ENCODE assay signal across 9 mouse cellular contexts in the genomic region with DNA sequence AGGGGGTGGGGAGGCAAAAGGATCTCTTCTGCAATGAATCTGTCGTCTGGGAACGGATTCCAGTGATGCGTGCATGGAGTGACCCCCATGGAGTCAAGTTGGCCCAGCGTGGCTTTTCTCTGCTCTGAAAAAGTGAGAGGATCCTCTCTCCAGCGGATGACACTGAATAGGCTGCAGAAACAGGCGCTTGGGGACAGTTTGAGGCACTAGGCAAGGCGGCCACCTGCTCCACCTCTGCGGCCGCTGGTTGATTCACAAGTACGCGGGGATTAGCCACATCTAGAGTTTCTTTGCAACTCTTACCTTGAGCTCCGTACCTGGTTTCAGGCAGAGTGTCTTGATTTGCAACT.
DNase-seq lines count a peak whose midpoint lies in the region; ATAC-seq and TF ChIP-seq lines count a peak whose summit lies in the region.
"Had no signal": no experiment of that assay in that cellular context is flagged by ENCODE, and none has a peak within 500 bp of the region (broad histone marks: within the 10 kb centered on the region; RNA-seq: fewer than 3 reads in every experiment).

No protein-coding gene starts in this region.

- WGBS in heart, embryonic 15.5 days: 6% methylated on average over 12 of the region's 12 CpGs
- 2% methylated on average over 12 of the region's 12 CpGs for WGBS in hindbrain, embryonic 11.5 days
- 3% methylated on average over 12 of the region's 12 CpGs for WGBS in midbrain, embryonic 10.5 days

- H3K4me1 ChIP-seq in heart, embryonic 15.5 days (replicated peaks): peaks cover 32% of the 10 kb centered on the region
- no peaks in the 10 kb centered on the region; the same call in 1 of the 2 replicates for H3K4me1 ChIP-seq in cortical plate, adult 2 months (ENCODE audit: control insufficient read depth, insufficient read depth, low read length)
- H3K4me1 ChIP-seq in hindbrain, embryonic 11.5 days (replicated peaks; ENCODE audit: control insufficient read depth, insufficient read depth, low read length): no peaks in the 10 kb centered on the region
- H3K4me1 ChIP-seq in midbrain, embryonic 10.5 days: peaks cover 60% of the 10 kb centered on the region

- no peaks in the 10 kb centered on the region for H3K27me3 ChIP-seq in heart, embryonic 15.5 days
- H3K27me3 ChIP-seq in hindbrain, embryonic 11.5 days (ENCODE audit: control insufficient read depth, insufficient read depth, low read length): no peaks in the 10 kb centered on the region
- H3K27me3 ChIP-seq in midbrain, embryonic 10.5 days (ENCODE audit: low read depth, poor library complexity, severe bottlenecking): peaks cover 18% of the 10 kb centered on the region

- H3K36me3 ChIP-seq in heart, embryonic 15.5 days: no peaks in the 10 kb centered on the region
- no peaks in the 10 kb centered on the region for H3K36me3 ChIP-seq in hindbrain, embryonic 11.5 days (ENCODE audit: control insufficient read depth, insufficient read depth, low read length)
- peaks cover 5% of the 10 kb centered on the region; the same call in 1 of the 2 replicates for H3K36me3 ChIP-seq in midbrain, embryonic 10.5 days
- H3K36me3 ChIP-seq: G1E had no signal

- peak overlapping the region; percentile 56 for H3K4me3 ChIP-seq in heart, embryonic 15.5 days
- H3K4me3 ChIP-seq in cortical plate, adult 2 months (ENCODE audit: insufficient read depth, low read length): peak overlapping the region; percentile 29
- peak overlapping the region; percentile 45 for H3K4me3 ChIP-seq in hindbrain, embryonic 11.5 days (ENCODE audit: low read depth, low read length)
- peak overlapping the region; percentile 65 for H3K4me3 ChIP-seq in midbrain, embryonic 10.5 days

- peak overlapping the region; percentile 65 for H3K27ac ChIP-seq in heart, embryonic 15.5 days
- H3K27ac ChIP-seq in cortical plate, adult 2 months (ENCODE audit: insufficient read depth, low read length): no peak overlapping the region
- peak overlapping the region; percentile 58 for H3K27ac ChIP-seq in hindbrain, embryonic 11.5 days (ENCODE audit: low read depth, low read length)
- H3K27ac ChIP-seq in midbrain, embryonic 10.5 days (replicated peaks): peak overlapping the region; percentile 92

- peak overlapping the region; percentile 74 for H3K4me2 ChIP-seq in heart, embryonic 15.5 days
- H3K4me2 ChIP-seq in hindbrain, embryonic 11.5 days (replicated peaks; ENCODE audit: low read depth, low read length): peak overlapping the region; percentile 55

- no peak for TF ChIP-seq POLR2A in cortical plate, adult 2 months (IDR thresholded peaks at IDR 0.05; ENCODE audit: extremely low read depth, insufficient read depth, low read length)

- H3K9ac ChIP-seq in heart, embryonic 15.5 days: peak overlapping the region; percentile 62
- peak overlapping the region; percentile 77 for H3K9ac ChIP-seq in hindbrain, embryonic 11.5 days (ENCODE audit: low read depth, low read length)

- no peak for DNase-seq in heart, adult 18-20 months
- DNase-seq in hindbrain, embryonic 11.5 days (ENCODE audit: low spot score): no peak
- no peak for DNase-seq in midbrain, embryonic 10.5 days (ENCODE audit: low spot score)
- no peak for DNase-seq in cerebellum, adult 9-11 months
- no peak for DNase-seq in kidney, adult 18-20 months

- peak; percentile 37; the same call in 1 of the 2 replicates for ATAC-seq in heart, embryonic 15.5 days (replicated peaks; ENCODE audit: insufficient number of reproducible peaks, insufficient read depth, low FRiP score, low read depth)
- peak; percentile 67 for ATAC-seq in hindbrain, embryonic 11.5 days (ENCODE audit: low FRiP score)
- no peak; the same call in 1 of the 2 replicates for ATAC-seq in granulocyte monocyte progenitor cell, adult 5-6 weeks (replicated peaks; ENCODE audit: poor library complexity, severe bottlenecking)

- no peak for TF ChIP-seq CTCF in cortical plate, adult 2 months (IDR thresholded peaks at IDR 0.05; ENCODE audit: extremely low read depth, insufficient read depth, low read length)

- H3K9me3 ChIP-seq in heart, embryonic 15.5 days (replicated peaks): no peaks in the 10 kb centered on the region
- H3K9me3 ChIP-seq in hindbrain, embryonic 11.5 days (ENCODE audit: control insufficient read depth, low read length): no peaks in the 10 kb centered on the region
- H3K9me3 ChIP-seq in midbrain, embryonic 10.5 days (replicated peaks): no peaks in the 10 kb centered on the region
